Comparison of ENCODE assay signal across 10 mouse cellular contexts in the genomic region with DNA sequence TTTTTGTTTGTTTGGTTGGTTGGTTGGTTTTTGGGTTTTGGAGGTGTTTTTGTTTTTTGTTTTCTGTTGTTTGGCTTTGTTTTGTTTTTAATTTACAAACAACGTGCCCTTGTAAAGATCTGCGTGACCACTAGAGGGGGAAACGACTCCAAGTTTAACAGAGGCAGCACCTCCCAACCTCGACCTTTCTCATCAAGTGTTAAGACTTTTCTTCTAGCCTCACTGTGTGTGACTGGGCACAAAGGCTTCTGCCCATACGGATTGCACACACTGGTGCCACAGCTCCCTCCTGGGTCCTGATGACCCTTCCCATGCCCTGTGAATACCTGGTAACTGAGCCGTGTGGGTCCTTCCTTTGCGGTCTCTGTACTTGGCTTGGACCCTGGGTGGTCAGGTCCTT. TPM values are rescaled to one million over a fixed set of nuclear protein-coding genes. Genes with fewer than 3 reads are reported as not detected.
A peak's percentile ranks its signal among the peaks of the same experiment; 100 is the strongest.
DNase-seq lines count a peak whose midpoint lies in the region; ATAC-seq and TF ChIP-seq lines count a peak whose summit lies in the region.
"Had no signal": no experiment of that assay in that cellular context is flagged by ENCODE, and none has a peak within 500 bp of the region (broad histone marks: within the 10 kb centered on the region; RNA-seq: fewer than 3 reads in every experiment).

No protein-coding gene starts in this region.

- H3K9me3 ChIP-seq in intestine, postnatal 0 days (ENCODE audit: control insufficient read depth): no peaks in the 10 kb centered on the region
- no peaks in the 10 kb centered on the region for H3K9me3 ChIP-seq in intestine, embryonic 15.5 days
- H3K9me3 ChIP-seq: limb, embryonic 13.5 days; stomach, embryonic 15.5 days had no signal

- peak; percentile 83 for DNase-seq in CD4-positive, CD25-positive, alpha-beta regulatory T cell, adult 2 months (ENCODE audit: low read depth, low spot score)
- no peak for DNase-seq in urinary bladder, postnatal 36 days (ENCODE audit: low spot score in 2 of 2)
- no peak for DNase-seq in gastrocnemius, adult 18-20 months (ENCODE audit: low spot score)
- no peak for DNase-seq in layer of hippocampus, adult 11-12 months (ENCODE audit: low spot score)

- no peak overlapping the region for H3K9ac ChIP-seq in intestine, postnatal 0 days (ENCODE audit: low read depth, low read length)
- no peak overlapping the region for H3K9ac ChIP-seq in intestine, embryonic 15.5 days
- H3K9ac ChIP-seq: limb, embryonic 13.5 days; stomach, embryonic 15.5 days had no signal

- WGBS in intestine, postnatal 0 days: 32% methylated on average over 7 of the region's 7 CpGs
- 34% methylated on average over 7 of the region's 7 CpGs for WGBS in intestine, embryonic 15.5 days
- 30% methylated on average over 7 of the region's 7 CpGs for WGBS in bone marrow, adult 2 months

- H3K27ac ChIP-seq in intestine, postnatal 0 days (ENCODE audit: low read depth, low read length): no peak overlapping the region
- H3K27ac ChIP-seq in intestine, embryonic 15.5 days: no peak overlapping the region
- H3K27ac ChIP-seq in bone marrow, adult 2 months (ENCODE audit: control insufficient read depth, insufficient read depth, low read depth, low read length, poor library complexity): no peak overlapping the region
- H3K27ac ChIP-seq: limb, embryonic 13.5 days; stomach, embryonic 15.5 days had no signal

- TF ChIP-seq CTCF in intestine, postnatal 0 days (IDR thresholded peaks at IDR 0.05; ENCODE audit: low read depth): peak; percentile 68
- peak; percentile 29; the same call in 1 of the 2 replicates for TF ChIP-seq CTCF in bone marrow, adult 2 months (IDR thresholded peaks at IDR 0.05; ENCODE audit: control insufficient read depth, insufficient read depth, low read length)

- H3K27me3 ChIP-seq in intestine, postnatal 0 days (replicated peaks; ENCODE audit: control insufficient read depth, insufficient read depth, low read length): 0 out of 2 replicates have a peak, but pooled peaks cover 3% of the 10 kb centered on the region
- no peaks in the 10 kb centered on the region for H3K27me3 ChIP-seq in intestine, embryonic 15.5 days (replicated peaks)

- ATAC-seq in intestine, postnatal 0 days: no peak
- no peak; the same call in 1 of the 2 replicates for ATAC-seq in intestine, embryonic 15.5 days
- peak; percentile 58 for ATAC-seq in inflammation-experienced regulatory T-cells, adult 6 months

- no peak overlapping the region for H3K4me2 ChIP-seq in intestine, postnatal 0 days (replicated peaks; ENCODE audit: low read depth)
- H3K4me2 ChIP-seq in intestine, embryonic 15.5 days (replicated peaks): no peak overlapping the region
- H3K4me2 ChIP-seq: limb, embryonic 13.5 days; stomach, embryonic 15.5 days had no signal

- TF ChIP-seq POLR2A in bone marrow, adult 2 months (IDR thresholded peaks at IDR 0.05; ENCODE audit: borderline replicate concordance, control insufficient read depth, low read depth, low read length): no peak

- no peaks in the 10 kb centered on the region for H3K4me1 ChIP-seq in intestine, postnatal 0 days (replicated peaks; ENCODE audit: control insufficient read depth, insufficient read depth, low read length)
- H3K4me1 ChIP-seq in intestine, embryonic 15.5 days (replicated peaks): peaks cover 7% of the 10 kb centered on the region; the same call in 1 of the 2 replicates
- H3K4me1 ChIP-seq in bone marrow, adult 2 months (ENCODE audit: control insufficient read depth, insufficient read depth, low read length): peaks cover 1% of the 10 kb centered on the region

- no peaks in the 10 kb centered on the region for H3K36me3 ChIP-seq in intestine, postnatal 0 days (ENCODE audit: control insufficient read depth, insufficient read depth)
- no peaks in the 10 kb centered on the region for H3K36me3 ChIP-seq in intestine, embryonic 15.5 days
- H3K36me3 ChIP-seq: limb, embryonic 13.5 days; stomach, embryonic 15.5 days had no signal

- H3K4me3 ChIP-seq in intestine, postnatal 0 days (ENCODE audit: low read depth, low read length): no peak overlapping the region
- H3K4me3 ChIP-seq in intestine, embryonic 15.5 days (replicated peaks): no peak overlapping the region
- H3K4me3 ChIP-seq in bone marrow, adult 2 months (replicated peaks; ENCODE audit: control insufficient read depth, low read depth, low read length): no peak overlapping the region
- H3K4me3 ChIP-seq: limb, embryonic 13.5 days; stomach, embryonic 15.5 days had no signal

RNA-seq across cellular contexts. Expression of gene Gucy2e, which starts 30.5 kb away (rescaled TPM):
- polyA plus RNA-seq in intestine, postnatal 0 days (2015; fragmentation: Nextera tagmentation; extraction: Ambion mirVana): 0.03 TPM in 1 of 2 replicates, not detected in the other
- polyA plus RNA-seq in intestine, embryonic 15.5 days (2015; fragmentation: Nextera tagmentation; extraction: Ambion mirVana): 0.03 and 0.10 TPM in 2 replicates
- not detected in 2 replicates for polyA plus RNA-seq in bone marrow, adult 2 months (2011; ENCODE audit: insufficient read depth, insufficient read length, low replicate concordance, missing spikeins)
- under 1 TPM; 0.14 to 0.38 (median 0.17) TPM for polyA plus RNA-seq in inflammation-experienced regulatory T-cells, adult 6 months (2017; shearing (Covaris generic))
- not detected for total RNA-seq in gastrocnemius, adult 18-20 months (2021)

RNA-seq across cellular contexts. Expression of gene Cntrob, which starts 56.2 kb away (rescaled TPM):
- 7.4 and 7.9 TPM in 2 replicates for polyA plus RNA-seq in intestine, postnatal 0 days (2015; fragmentation: Nextera tagmentation; extraction: Ambion mirVana)
- 18.5 and 19.6 TPM in 2 replicates for polyA plus RNA-seq in intestine, embryonic 15.5 days (2015; fragmentation: Nextera tagmentation; extraction: Ambion mirVana)
- 43.7 and 59.8 TPM in 2 replicates for polyA plus RNA-seq in bone marrow, adult 2 months (2011; ENCODE audit: insufficient read depth, insufficient read length, low replicate concordance, missing spikeins)
- 1 to 10 TPM; 7.4 to 9.9 (median 7.5) TPM for polyA plus RNA-seq in inflammation-experienced regulatory T-cells, adult 6 months (2017; shearing (Covaris generic))
- 1 to 10 TPM; 1.2 to 1.7 TPM for total RNA-seq in gastrocnemius, adult 18-20 months (2021)

RNA-seq across cellular contexts. Expression of gene Trappc1, which starts 56.4 kb away (rescaled TPM):
- 173 and 182 TPM in 2 replicates for polyA plus RNA-seq in intestine, postnatal 0 days (2015; fragmentation: Nextera tagmentation; extraction: Ambion mirVana)
- polyA plus RNA-seq in intestine, embryonic 15.5 days (2015; fragmentation: Nextera tagmentation; extraction: Ambion mirVana): 135 and 147 TPM in 2 replicates
- polyA plus RNA-seq in bone marrow, adult 2 months (2011; ENCODE audit: insufficient read depth, insufficient read length, low replicate concordance, missing spikeins): 50.7 and 71.7 TPM in 2 replicates
- 100 to 1,000 TPM; 107 to 109 (median 107) TPM for polyA plus RNA-seq in inflammation-experienced regulatory T-cells, adult 6 months (2017; shearing (Covaris generic))
- 10 to 100 TPM; 43.4 to 44.8 TPM for total RNA-seq in gastrocnemius, adult 18-20 months (2021)

RNA-seq across cellular contexts. Expression of gene Kcnab3, which starts 58.7 kb away (rescaled TPM):
- polyA plus RNA-seq in intestine, postnatal 0 days (2015; fragmentation: Nextera tagmentation; extraction: Ambion mirVana): 1.3 and 1.4 TPM in 2 replicates
- polyA plus RNA-seq in intestine, embryonic 15.5 days (2015; fragmentation: Nextera tagmentation; extraction: Ambion mirVana): 2.2 and 2.3 TPM in 2 replicates
- polyA plus RNA-seq in bone marrow, adult 2 months (2011; ENCODE audit: insufficient read depth, insufficient read length, low replicate concordance, missing spikeins): not detected in 2 replicates
- 1 to 10 TPM in 1 of 3 experiments, under 1 TPM in 2; 0.34 to 2.0 (median 0.99) TPM for polyA plus RNA-seq in inflammation-experienced regulatory T-cells, adult 6 months (2017; shearing (Covaris generic))
- total RNA-seq in gastrocnemius, adult 18-20 months (2021): under 1 TPM in 1 of 2 experiments, not detected in 1; 0.09 TPM
